Mouse (Mus musculus) MEL-GATA-1-ER (cell line): ENCODE measurements around the gene Zfp775.
"Not testable (repeated sequence)": the region's sequence is repeated elsewhere in the genome, so short reads cannot be mapped to it uniquely, and the experiment has no call there.

ENCODE experiments used
- DNase-seq: peaks from one replicate; pipeline ENCODE4 v3.0.0-alpha.2; 2012; ENCODE audit warnings: low read depth; ENCODE audit errors: extremely low read depth

Gene Zfp775

GRCm38 (mm10) chr6:48591221-48591845, 10.5 kb upstream of the Zfp775 start:
- DNase-seq = no peak

GRCm38 (mm10) chr6:48591871-48592270, 10.0 kb upstream of the Zfp775 start:
- no peak for DNase-seq

DNA sequence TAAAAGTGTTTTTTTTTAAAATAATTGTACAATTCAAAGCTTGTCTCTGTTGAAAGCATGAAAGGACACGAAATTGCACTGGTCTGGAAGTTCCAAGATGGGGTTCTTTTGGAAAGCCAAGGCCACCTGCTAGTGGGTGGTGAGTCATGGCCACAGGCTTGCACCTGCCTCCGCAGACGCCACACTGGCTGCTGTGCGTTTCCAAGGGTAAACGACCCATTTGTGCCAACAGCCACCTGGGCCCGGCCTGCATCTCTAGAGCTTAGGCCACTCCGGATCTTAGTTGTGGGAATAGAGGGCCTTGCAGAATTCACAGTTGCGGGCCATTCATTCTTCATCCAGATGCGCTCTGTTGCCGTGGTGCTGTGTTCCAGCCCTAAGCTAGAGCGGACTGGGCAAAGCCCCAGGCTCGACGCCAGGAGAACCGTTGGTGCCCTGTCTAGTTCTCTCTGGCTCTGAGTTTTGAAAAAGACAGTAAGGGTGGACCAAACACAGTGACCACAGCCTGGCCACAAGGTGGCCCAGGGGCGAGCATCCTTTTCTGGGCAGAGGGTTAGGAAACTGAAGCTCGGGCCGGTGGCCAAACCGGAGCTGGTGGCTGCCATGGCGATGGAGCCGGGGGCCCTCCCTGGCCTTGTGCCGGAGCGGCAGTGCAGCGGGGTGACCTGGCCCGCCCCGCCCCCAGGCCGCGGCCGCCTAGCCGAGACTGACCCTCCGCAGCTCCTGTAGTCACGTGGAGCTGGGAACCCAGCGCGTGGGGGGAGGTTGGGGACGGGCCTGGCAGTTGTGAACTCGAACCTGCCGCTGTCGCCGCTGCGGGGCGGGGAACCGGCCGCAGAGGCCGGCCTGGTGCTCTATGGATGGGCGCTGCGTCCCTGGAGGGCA, 8.5 kb upstream of the Zfp775 start, which contains the start of the genes Repin1 and Gm44965:
Repin1 (plus strand) TSS at position 726 of the 885 bp plus-strand sequence.
Gm44965 (plus strand) TSS at position 784 of the 885 bp plus-strand sequence.
- DNase-seq = no peak

DNA sequence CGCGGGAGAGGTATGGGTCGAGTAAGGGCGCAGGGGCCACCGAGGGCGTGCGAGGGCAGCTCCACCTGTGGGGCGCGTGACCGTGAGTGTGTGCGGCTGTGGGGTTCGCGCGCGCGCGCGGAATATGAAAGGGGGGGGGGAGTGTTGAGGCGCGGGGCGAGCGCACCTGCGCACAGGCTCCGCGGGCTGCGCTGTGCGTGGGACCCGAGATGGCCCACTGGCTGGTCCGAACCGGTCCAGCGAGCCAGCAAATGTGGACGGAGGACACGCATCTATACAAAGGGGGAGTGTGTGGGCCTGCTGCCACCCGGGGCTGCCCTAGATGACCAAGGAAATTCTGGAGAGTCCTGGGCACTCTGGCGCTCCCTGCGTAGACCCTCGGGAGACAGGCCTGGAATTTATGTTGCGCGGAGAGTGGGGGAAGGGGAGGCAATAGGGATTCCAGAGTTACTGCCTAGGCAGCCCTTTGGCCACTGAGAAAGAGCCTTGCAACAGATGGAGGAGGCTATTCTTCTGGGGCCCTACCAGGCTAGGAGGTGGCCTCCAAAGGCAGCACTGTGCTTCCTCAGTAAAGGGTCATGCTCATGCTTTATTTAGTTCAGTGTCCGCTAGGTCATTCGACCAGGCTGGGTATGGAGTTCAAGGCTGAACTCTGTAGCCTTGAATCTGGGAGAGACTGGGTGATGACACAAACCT, 7.7 kb upstream of the Zfp775 start:
- no peak for DNase-seq

- DNase-seq = no peak
These were observed 6.6 kb upstream of the Zfp775 start for GRCm38 (mm10) chr6:48595278-48595677.

DNA sequence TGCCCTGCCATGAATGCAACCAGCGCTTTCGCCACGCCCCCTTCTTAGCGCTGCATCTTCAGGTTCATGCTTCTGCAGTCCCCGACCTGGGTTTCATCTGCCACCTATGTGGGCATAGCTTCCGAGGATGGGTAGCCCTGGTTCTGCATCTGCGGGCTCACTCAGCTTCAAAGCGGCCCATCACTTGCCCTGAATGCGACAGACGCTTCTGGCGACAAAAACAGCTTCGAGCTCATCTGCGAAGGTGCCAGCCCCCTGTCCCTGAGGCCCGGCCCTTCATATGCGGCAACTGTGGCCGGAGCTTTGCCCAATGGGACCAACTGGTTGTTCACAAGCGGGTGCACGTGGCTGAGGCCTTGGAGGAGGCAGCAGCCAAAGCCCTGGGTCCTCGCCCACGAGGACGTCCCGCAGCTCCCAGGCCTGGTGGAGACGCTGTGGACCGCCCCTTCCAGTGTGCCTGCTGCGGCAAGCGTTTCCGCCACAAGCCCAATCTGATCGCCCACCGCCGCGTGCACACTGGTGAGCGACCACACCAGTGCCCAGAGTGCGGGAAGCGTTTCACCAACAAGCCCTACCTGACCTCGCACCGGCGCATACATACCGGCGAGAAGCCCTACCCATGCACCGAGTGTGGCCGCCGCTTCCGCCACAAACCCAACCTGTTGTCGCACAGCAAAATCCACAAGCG, 5.2 kb upstream of the Zfp775 start:
- DNase-seq = no peak

- DNase-seq = no peak
These were observed 4.6 kb upstream of the Zfp775 start for GRCm38 (mm10) chr6:48597233-48597625.

DNA sequence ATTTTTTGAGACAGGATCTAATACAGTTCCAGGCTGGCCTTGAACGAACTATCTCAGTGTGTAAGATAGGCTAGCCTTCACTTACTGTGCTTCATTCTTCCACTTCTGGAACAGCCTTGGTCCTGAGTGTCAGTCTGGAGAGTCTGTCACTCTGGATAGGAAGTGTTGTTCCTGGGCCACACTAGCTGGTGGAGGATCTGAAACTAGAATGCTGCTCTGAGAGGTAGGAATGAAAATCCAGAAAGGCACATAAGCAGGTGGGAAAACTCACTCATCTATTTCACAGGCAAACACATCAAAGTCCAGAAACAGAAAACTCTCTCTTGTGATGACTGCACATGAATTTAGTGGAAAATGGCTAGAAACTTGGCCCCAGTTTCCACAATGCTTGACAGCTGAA, 1.3 kb upstream of the Zfp775 start:
- no peak for DNase-seq

DNA sequence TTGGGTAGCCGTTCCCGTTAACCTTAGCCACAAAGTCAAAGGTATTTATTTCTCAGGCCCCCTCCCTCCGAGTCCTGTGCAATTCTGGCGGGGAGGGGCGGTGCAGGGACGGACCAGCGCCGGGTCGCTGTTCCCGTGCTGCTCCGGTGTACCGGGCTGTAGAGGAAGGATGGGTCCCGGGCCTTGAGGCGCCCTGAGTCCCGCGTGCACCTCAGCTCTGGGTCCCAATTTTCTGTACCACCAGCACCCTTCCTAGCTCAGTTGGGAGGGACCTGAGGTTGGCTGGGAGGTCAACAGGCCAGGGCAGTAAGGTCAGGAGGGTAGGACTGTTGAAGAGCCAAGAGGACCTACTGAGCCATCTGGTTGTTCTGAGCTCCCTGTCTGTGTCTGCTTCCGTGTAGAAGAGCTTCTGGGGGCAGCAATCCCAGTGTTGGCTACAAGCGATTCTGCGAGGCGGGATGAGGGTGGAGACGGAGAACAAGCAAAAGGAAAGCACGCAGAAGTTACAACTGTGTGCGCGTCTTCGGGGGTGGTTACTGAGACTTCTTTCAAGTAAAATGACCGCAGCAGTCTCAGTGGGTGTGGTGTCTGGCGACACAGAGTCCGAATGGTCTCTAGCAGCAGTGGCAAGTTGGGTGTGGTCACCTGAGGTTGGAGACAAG, 348 bp downstream of the Zfp775 start:
- no peak for DNase-seq

- no peak for DNase-seq
These were observed 6.3 kb downstream of the Zfp775 start for GRCm38 (mm10) chr6:48608124-48608523.

DNA sequence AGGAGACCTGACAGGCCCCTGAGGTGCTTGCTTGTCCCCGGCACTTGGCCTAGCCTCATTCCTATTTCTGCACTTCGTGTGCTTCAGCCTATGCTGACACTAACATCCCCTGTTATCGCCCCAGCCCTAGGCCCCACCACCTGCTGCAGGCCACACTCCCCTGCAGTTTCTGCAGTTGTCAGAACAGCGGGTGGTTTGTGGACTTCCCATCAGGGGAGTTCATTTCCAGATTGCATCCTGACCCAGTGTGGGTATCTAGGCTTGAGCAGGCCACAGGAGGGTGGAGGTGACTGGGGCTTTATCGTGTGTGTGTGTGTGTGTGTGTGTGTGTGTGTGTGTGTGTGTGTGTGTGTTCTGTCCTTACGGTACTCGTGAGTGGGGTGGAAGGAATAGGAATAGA, 7.6 kb downstream of the Zfp775 start:
- no peak for DNase-seq

DNA sequence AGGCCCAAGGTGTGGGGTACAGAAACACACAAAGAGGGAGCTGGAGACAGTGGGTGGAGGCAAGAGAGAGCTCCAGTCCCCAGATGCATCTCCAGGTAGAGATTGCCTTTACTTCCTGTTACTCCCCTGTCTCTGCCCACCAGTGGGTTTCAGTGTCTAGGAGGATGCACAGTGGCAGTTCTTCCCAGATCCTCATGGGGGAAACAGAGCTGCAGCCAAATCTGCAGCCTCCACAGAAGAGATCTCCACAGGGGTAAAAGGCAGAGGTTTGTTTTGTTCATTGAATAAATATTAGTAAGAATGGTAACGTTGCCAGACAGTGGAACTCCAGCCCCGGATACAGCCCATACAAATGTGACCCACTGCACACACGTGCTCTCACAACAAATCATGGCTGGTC, 8.8 kb downstream of the Zfp775 start:
- DNase-seq = no peak

GRCm38 (mm10) chr6:48613464-48613863, 11.6 kb downstream of the Zfp775 start:
- DNase-seq = no peak

DNA sequence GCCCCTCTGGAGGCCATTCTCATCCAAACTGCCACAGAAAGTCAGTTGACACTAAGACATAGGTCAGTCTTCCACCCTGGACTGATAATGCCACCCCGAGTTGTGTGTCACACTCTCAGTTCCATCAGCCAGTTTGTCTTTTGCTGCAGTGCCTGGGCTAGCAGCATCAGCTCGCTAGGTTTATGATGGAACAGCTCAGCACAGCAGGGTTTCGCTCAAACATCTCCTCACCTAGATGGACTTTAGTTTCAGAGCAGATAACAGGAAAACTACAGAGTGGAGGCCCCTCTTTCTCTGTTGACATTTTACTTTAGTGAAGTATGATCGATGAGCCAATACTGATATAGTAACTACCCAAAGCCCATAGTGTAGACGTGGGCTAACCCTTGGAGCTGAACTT, 12.9 kb downstream of the Zfp775 start:
- no peak for DNase-seq

- DNase-seq = no peak
These were observed 18.2 kb downstream of the Zfp775 start for GRCm38 (mm10) chr6:48620031-48620430.

DNA sequence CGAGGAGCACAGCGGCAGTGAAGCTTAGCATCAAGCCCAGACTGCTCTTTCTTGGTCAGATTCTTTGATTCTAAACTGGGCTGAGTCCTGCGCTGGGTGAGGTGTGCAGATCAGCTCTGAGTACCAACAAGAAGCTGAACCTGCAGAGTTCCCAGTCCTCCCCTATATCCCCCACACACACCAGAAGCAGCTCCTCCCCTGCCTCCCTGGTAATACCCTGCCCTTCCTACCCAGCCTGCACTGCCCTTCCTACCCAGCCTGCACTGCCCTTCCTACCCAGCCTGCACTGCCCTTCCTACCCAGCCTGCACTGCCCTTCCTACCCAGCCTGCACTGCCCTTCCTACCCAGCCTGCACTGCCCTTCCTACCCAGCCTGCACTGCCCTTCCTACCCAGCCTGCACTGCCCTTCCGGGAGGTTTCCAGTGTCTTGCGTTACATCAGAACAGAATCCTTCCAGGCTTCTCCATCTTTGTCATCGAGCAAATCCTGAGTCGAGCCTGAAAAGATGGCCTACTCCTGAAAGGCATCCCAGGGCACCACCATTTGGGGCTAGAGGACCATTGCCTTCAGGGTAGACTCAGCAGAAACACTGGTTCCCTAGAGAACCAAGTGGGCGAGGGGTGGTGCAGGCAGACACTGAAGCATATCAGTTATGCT, 20.5 kb downstream of the Zfp775 start:
- DNase-seq = not testable (repeated sequence)

DNA sequence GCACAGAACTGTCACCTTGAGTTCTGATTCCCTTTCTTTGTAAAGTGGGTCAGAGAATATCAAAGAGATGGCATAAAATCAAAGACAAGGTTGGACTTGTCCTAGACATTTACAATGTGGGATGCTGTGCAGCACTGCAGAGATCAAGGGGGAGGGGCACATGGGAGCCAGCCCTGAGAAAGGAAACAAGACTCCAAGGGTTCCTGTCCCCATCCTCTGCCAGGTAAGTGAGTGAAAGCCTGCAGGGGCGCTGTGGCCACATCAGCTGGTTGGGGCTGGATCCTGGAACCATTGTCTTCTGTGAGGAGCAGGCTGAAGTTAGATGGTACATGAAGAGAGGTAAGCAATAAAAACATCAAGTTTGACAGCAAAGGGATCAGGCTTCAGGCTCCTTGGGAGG, 21.6 kb downstream of the Zfp775 start:
- no peak for DNase-seq

DNA sequence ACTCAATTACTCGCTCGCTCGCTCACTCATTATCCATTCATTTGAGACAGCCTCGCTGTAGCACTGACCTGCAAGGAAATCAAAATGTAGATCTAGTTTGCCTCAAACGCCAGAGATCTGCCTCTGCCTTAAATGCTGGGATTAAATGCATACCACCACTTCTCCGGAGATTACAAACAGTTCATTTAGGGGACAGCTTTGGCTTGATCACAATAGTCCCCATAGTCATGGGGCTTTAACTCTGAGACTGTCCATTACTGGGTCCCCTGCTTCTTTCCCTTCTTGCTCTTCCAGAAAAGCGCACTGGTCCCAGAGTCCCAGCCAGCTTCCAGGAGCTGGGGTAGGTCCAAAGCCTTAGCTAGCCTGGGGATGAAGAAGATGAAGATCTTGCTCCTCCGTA, 24.6 kb downstream of the Zfp775 start, which contains the start of gene AI854703:
AI854703 (plus strand) TSS at position 301 of the 400 bp plus-strand sequence.
- DNase-seq = no peak

DNA sequence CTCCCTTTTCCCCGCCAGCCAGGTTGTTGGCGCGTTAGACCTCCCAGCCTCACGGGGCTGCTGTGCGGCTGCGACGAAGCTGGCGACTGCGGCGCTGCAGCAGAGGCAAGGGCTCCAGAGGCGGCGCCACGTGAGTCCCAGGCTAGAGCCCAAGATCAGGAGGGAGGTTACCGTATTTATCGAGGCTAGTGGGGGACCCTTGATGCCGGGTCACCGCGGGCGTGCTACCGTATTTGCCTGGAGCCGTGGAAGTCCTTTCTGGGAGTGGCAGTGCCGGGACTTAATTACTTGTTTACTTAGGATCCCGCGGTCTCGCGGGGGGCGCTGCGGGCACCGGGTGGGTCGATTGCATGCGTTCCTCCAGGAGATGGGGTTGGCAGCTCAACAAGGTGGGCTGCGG, 25.1 kb downstream of the Zfp775 start:
- DNase-seq = no peak

- DNase-seq = no peak
These were observed 25.7 kb downstream of the Zfp775 start for GRCm38 (mm10) chr6:48627511-48627924.
